Mouse (Mus musculus) heart, adult 2 months (tissue): ENCODE results near the gene Phf12. TPM values are rescaled to one million over a fixed set of nuclear protein-coding genes. Genes with fewer than 3 reads are reported as not detected.

Experiments used
- DNase-seq, 2 experiments: peaks; one replicate each; pipeline ENCODE4 v3.0.0; 2021
- H3K27ac ChIP-seq: fragments of 200-600 bp; 2 replicates; pipeline ENCODE4 v1.8.1; 2022
- H3K27me3 ChIP-seq: fragments of 200-500 bp; 2 replicates; pipeline ENCODE4 v1.6.1; 2012; ENCODE audit warnings: mild to moderate bottlenecking, low read length, inconsistent platforms, mixed read lengths; ENCODE audit not compliant: control insufficient read depth, insufficient read depth
- H3K36me3 ChIP-seq: fragments of 200-500 bp; 2 replicates; pipeline ENCODE4 v1.6.1; 2012; ENCODE audit warnings: low read length, inconsistent platforms; ENCODE audit not compliant: control insufficient read depth, insufficient read depth
- H3K4me1 ChIP-seq: fragments of 200-500 bp; 2 replicates; pipeline ENCODE4 v1.6.1; 2011; ENCODE audit warnings: low read length; ENCODE audit not compliant: control insufficient read depth, insufficient read depth
- H3K4me3 ChIP-seq: fragments of 200-600 bp; 2 replicates; pipeline ENCODE4 v1.8.1; 2022
- H3K79me2 ChIP-seq: fragments of 200-500 bp; replicated peaks from 2 replicates; pipeline ENCODE4 v1.6.1; 2012; ENCODE audit warnings: mild to moderate bottlenecking, inconsistent platforms, low read length, moderate library complexity, mixed read lengths; ENCODE audit not compliant: control insufficient read depth, insufficient read depth
- H3K9ac ChIP-seq: fragments of 200-500 bp; 2 replicates; pipeline ENCODE4 v1.6.1; 2012; ENCODE audit warnings: low read depth, mild to moderate bottlenecking, control low read depth, inconsistent platforms, low read length, mixed read lengths
- CTCF ChIP-seq: fragments of 200-600 bp; IDR thresholded peaks from 2 replicates; pipeline ENCODE4 v1.8.1; 2022; ENCODE audit warnings: antibody characterized with exemption, mild to moderate bottlenecking, moderate library complexity
- EP300 ChIP-seq: fragments of 200-500 bp; IDR thresholded peaks from 2 replicates; pipeline ENCODE4 v1.6.1; 2011; ENCODE audit warnings: low read depth, low read length, control low read depth; ENCODE audit not compliant: insufficient read depth
- POLR2A ChIP-seq: fragments of 200-500 bp; IDR thresholded peaks from 2 replicates; pipeline ENCODE4 v1.6.1; 2011; ENCODE audit warnings: mild to moderate bottlenecking, low read depth, low read length, control low read depth; ENCODE audit not compliant: insufficient read depth
- WGBS: fragments of 180-500 bp; shearing (Covaris S2); methylation state at CpG from one replicate; pipeline ENCODE4 v1.1.7; 2018; 5-methylcytosine and 5-hydroxymethylcytosine counted together
- intact Hi-C: fragments of 180-260 bp; cut with DNase I; formaldehyde crosslinking; loops from one replicate; pipeline ENCODE4 v1.15.1; 2025
- polyA plus RNA-seq: library from polyadenylated mRNA; depleted of rRNA; stranded (reverse); fragments of >200 nt; gene quantifications from 2 replicates; pipeline ENCODE4 v1.2.3, GENCODE M21; 2012
- total RNA-seq, 2 experiments: library from RNA; stranded (reverse); gene quantifications; 2 replicates each; pipeline ENCODE4 v1.2.3; 2021

Gene Phf12
- total and polyA plus RNA-seq, 3 experiments: 22.3 to 30.5 (median 23.6) TPM

- WGBS: 78% methylated on average over 5 of the region's 5 CpGs
- Histone ChIP-seq H3K27ac (no peak overlapping the region), H3K27me3 (no peaks in the 10 kb centered on the region), H3K4me1 (no peaks in the 10 kb centered on the region), H3K9ac (no peak overlapping the region), H3K4me3 (no peak overlapping the region), H3K36me3 (no peaks in the 10 kb centered on the region), H3K79me2 (no peaks in the 10 kb centered on the region)
- TF ChIP-seq CTCF: no peak
- no peak for TF ChIP-seq POLR2A
- TF ChIP-seq EP300: no peak
- intact Hi-C loops: no loop called here
- DNase-seq: no peak
Measured at GRCm38 (mm10) chr11:78069130-78069529, 86.6 kb downstream of the Phf12 start.

- no peak for DNase-seq
- intact Hi-C loops: no loop called here
Measured at GRCm38 (mm10) chr11:78069646-78070045, 87.1 kb downstream of the Phf12 start.

GRCm38 (mm10) chr11:78071938-78072337, 89.4 kb downstream of the Phf12 start:
- 87% methylated on average over 5 of the region's 5 CpGs for WGBS

More at GRCm38 (mm10) chr11:78069646-78070045, 87.1 kb downstream of the Phf12 start:
- Histone ChIP-seq H3K9ac (no peak overlapping the region), H3K27ac (no peak overlapping the region), H3K36me3 (no peaks in the 10 kb centered on the region), H3K4me3 (no peak overlapping the region), H3K79me2 (no peaks in the 10 kb centered on the region), H3K4me1 (no peaks in the 10 kb centered on the region), H3K27me3 (no peaks in the 10 kb centered on the region)
- TF ChIP-seq EP300 (no peak), POLR2A (no peak), CTCF (no peak)
- 70% methylated on average over 6 of the region's 6 CpGs for WGBS

GRCm38 (mm10) chr11:78072425-78073130, 90.0 kb downstream of the Phf12 start:
- Histone ChIP-seq H3K4me3 (no peak overlapping the region), H3K9ac (no peak overlapping the region), H3K36me3 (no peaks in the 10 kb centered on the region)

More at GRCm38 (mm10) chr11:78071938-78072337, 89.4 kb downstream of the Phf12 start:
- Histone ChIP-seq H3K27me3 (no peaks in the 10 kb centered on the region), H3K4me3 (no peak overlapping the region), H3K4me1 (no peaks in the 10 kb centered on the region), H3K27ac (no peak overlapping the region), H3K9ac (no peak overlapping the region), H3K79me2 (no peaks in the 10 kb centered on the region), H3K36me3 (no peaks in the 10 kb centered on the region)
- no peak for DNase-seq
- intact Hi-C loops: no loop called here
- TF ChIP-seq POLR2A (no peak), EP300 (no peak), CTCF (no peak)

GRCm38 (mm10) chr11:78073577-78074276, 91.2 kb downstream of the Phf12 start:
- no peak overlapping the region for H3K4me3 ChIP-seq

More at GRCm38 (mm10) chr11:78072425-78073130, 90.0 kb downstream of the Phf12 start:
- no peaks in the 10 kb centered on the region for H3K79me2 ChIP-seq
- no peaks in the 10 kb centered on the region for H3K27me3 ChIP-seq
- 28% methylated on average over 6 of the region's 6 CpGs for WGBS
- DNase-seq: no peak
- no peaks in the 10 kb centered on the region for H3K4me1 ChIP-seq
- TF ChIP-seq POLR2A (no peak), EP300 (no peak), CTCF (no peak)
- intact Hi-C loops: no loop called here
- H3K27ac ChIP-seq: no peak overlapping the region

GRCm38 (mm10) chr11:78074277-78074652, 91.7 kb downstream of the Phf12 start:
- Histone ChIP-seq H3K9ac (no peak overlapping the region), H3K4me1 (no peaks in the 10 kb centered on the region), H3K79me2 (no peaks in the 10 kb centered on the region), H3K27ac (no peak overlapping the region), H3K36me3 (no peaks in the 10 kb centered on the region), H3K4me3 (no peak overlapping the region), H3K27me3 (no peaks in the 10 kb centered on the region)
- 92% methylated on average over 2 of the region's 2 CpGs for WGBS
- intact Hi-C loops: no loop called here
- TF ChIP-seq EP300 (no peak), CTCF (no peak), POLR2A (no peak)
- no peak for DNase-seq

More at GRCm38 (mm10) chr11:78073577-78074276, 91.2 kb downstream of the Phf12 start:
- no peak for DNase-seq
- TF ChIP-seq EP300 (no peak), CTCF (no peak), POLR2A (no peak)
- Histone ChIP-seq H3K4me1 (no peaks in the 10 kb centered on the region), H3K9ac (no peak overlapping the region), H3K27me3 (no peaks in the 10 kb centered on the region), H3K36me3 (no peaks in the 10 kb centered on the region), H3K79me2 (no peaks in the 10 kb centered on the region), H3K27ac (no peak overlapping the region)
- intact Hi-C loops: no loop called here
- WGBS: 93% methylated on average over 9 of the region's 9 CpGs
